Mouse (Mus musculus): ENCODE data around the gene Cpn2.

Cpn2 gene

GRCm38 (mm10) chr16:30267359-30267758 is at the start of gene Cpn2:
Cpn2 (minus strand) TSS chr16:30267499.
- DNase-seq: no peak

GRCm38 (mm10) chr16:30314236-30314635 is 46.9 kb upstream of the Cpn2 start:
- DNase-seq: peak; percentile 17 to 43

- DNase-seq: no peak
These were observed 43.3 kb upstream of the Cpn2 start, which contains the start of gene Gp5 for GRCm38 (mm10) chr16:30310647-30311046. Gp5 (minus strand) TSS chr16:30310779.

- no peak for DNase-seq
These were observed 42.8 kb upstream of the Cpn2 start for GRCm38 (mm10) chr16:30310171-30310515.

GRCm38 (mm10) chr16:30309395-30310170 is 42.3 kb upstream of the Cpn2 start:
- DNase-seq: peak; percentile 25 to 31

GRCm38 (mm10) chr16:30308616-30309394 is 41.5 kb upstream of the Cpn2 start:
- DNase-seq: peak; percentile 73 to 79

GRCm38 (mm10) chr16:30307961-30308615 is 40.8 kb upstream of the Cpn2 start:
- no peak for DNase-seq

- no peak for DNase-seq
These were observed 40.0 kb upstream of the Cpn2 start for GRCm38 (mm10) chr16:30307306-30307705.

GRCm38 (mm10) chr16:30306102-30306501 is 38.8 kb upstream of the Cpn2 start:
- DNase-seq: no peak

- DNase-seq: no peak
These were observed 36.9 kb upstream of the Cpn2 start for GRCm38 (mm10) chr16:30304236-30304635.

GRCm38 (mm10) chr16:30303411-30303810 is 36.1 kb upstream of the Cpn2 start:
- no peak for DNase-seq

- DNase-seq: no peak
These were observed 35.4 kb upstream of the Cpn2 start for GRCm38 (mm10) chr16:30302686-30303085.

GRCm38 (mm10) chr16:30299711-30300277 is 32.5 kb upstream of the Cpn2 start:
- DNase-seq: no peak

- DNase-seq: no peak
These were observed 30.2 kb upstream of the Cpn2 start for GRCm38 (mm10) chr16:30297450-30297849.

- no peak for DNase-seq
These were observed 29.4 kb upstream of the Cpn2 start for GRCm38 (mm10) chr16:30296601-30297275.

GRCm38 (mm10) chr16:30295106-30295505 is 27.8 kb upstream of the Cpn2 start:
- no peak for DNase-seq

GRCm38 (mm10) chr16:30290436-30290835 is 23.1 kb upstream of the Cpn2 start:
- peak; percentile 54 to 58 for DNase-seq

GRCm38 (mm10) chr16:30285701-30286100 is 18.4 kb upstream of the Cpn2 start:
- no peak for DNase-seq

- DNase-seq: peak; percentile 66 to 68
These were observed 16.5 kb upstream of the Cpn2 start for GRCm38 (mm10) chr16:30283743-30284337.

GRCm38 (mm10) chr16:30282844-30283495 is 15.7 kb upstream of the Cpn2 start, which contains the start of gene Lrrc15:
Lrrc15 (minus strand) TSS chr16:30283256.
- no peak for DNase-seq

- DNase-seq: no peak
These were observed 13.5 kb upstream of the Cpn2 start for GRCm38 (mm10) chr16:30280676-30281297.

All from cerebellum, postnatal 14 days (tissue).